Mouse (Mus musculus): Measurements from ENCODE around the gene Stk11.
A peak's percentile ranks its signal among the peaks of the same experiment; 100 is the strongest.

The Stk11 gene

DNA sequence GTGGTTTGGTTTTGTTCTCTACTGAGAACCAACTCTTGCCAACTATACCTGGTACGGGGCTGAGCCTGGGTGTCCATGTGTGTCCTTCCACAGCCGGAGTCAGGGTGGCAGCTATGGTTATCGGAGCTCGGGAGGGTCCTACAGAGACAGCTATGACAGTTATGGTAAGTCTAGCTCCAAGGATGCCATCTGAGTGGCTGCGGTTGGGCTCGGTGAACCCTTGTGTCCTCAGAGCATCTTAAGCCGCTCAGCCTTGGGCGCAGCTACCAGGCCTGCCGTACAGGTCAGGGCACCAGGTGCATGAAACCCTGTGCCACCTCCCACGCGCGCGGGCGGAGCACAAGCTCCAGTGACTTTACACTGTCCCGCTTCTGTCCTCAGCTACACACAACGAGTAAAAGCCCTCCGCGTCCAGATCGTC is 55.0 kb downstream of the Stk11 start:
- DNase-seq (ENCODE audit: low spot score) = no peak

- no peak for DNase-seq (ENCODE audit: low spot score)
Measured at GRCm38 (mm10) chr10:80171252-80171651, 55.6 kb downstream of the Stk11 start.

- DNase-seq (ENCODE audit: low spot score) = no peak
Measured at GRCm38 (mm10) chr10:80171760-80172526, 56.3 kb downstream of the Stk11 start.

GRCm38 (mm10) chr10:80172527-80173292 is 57.1 kb downstream of the Stk11 start, which contains the start of gene 1600002K03Rik:
Gene 1600002K03Rik, plus strand, starts transcription at chr10:80172944.
- DNase-seq (ENCODE audit: low spot score) = peak; percentile 81

DNA sequence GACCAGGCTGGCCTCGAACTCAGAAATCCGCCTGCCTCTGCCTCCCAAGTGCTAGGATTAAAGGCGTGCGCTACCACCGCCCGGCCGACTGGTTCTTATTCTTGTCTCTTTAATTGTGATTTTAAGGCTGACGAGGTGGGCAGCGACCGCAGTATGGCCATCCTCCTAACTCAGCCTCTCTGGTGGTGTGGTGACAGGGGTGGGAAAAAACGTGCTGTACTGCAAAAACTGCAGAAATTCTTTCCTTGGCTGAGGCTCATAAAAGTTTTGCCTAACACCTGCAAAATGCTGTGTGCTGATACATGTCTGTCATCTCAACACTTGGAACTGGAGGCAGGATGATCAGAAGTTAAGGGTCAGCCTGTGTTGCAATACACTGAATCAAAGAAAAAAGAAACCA is 57.8 kb downstream of the Stk11 start:
- no peak for DNase-seq (ENCODE audit: low spot score)

DNA sequence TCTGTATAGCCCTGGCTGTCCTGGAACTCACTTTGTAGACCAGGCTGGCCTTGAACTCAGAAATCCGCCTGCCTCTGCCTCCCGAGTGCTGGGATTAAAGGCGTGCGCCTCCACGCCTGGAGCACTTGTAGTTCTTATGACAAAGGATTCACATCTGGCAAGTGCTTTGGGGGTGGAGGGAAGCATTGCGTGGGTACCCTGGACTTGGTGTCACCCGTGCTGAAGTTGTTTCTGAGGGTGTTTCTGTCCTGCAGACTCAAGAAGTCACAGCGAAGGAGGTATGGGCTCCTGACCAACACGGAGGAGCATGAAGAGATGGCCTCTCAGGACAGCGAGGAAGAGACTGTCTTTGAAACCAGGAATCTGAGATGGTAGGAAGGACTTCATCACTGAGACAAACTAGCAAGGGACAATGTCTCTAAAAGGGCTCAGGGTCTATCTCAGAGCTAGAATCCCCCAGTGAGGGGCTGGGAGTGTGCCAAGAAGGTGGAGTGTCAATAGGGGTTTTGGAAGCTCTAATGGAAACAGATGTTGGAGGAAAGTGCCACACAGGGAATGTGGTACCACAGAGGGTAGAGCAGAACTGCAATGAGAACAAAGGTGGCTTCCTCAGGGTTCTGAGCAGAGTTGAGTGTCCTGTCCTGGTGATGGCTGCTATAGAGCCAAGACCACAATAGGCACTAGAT is 58.5 kb downstream of the Stk11 start:
- no peak for DNase-seq (ENCODE audit: low spot score)

- no peak for DNase-seq (ENCODE audit: low spot score)
Measured at GRCm38 (mm10) chr10:80174705-80175104, 59.1 kb downstream of the Stk11 start.

DNA sequence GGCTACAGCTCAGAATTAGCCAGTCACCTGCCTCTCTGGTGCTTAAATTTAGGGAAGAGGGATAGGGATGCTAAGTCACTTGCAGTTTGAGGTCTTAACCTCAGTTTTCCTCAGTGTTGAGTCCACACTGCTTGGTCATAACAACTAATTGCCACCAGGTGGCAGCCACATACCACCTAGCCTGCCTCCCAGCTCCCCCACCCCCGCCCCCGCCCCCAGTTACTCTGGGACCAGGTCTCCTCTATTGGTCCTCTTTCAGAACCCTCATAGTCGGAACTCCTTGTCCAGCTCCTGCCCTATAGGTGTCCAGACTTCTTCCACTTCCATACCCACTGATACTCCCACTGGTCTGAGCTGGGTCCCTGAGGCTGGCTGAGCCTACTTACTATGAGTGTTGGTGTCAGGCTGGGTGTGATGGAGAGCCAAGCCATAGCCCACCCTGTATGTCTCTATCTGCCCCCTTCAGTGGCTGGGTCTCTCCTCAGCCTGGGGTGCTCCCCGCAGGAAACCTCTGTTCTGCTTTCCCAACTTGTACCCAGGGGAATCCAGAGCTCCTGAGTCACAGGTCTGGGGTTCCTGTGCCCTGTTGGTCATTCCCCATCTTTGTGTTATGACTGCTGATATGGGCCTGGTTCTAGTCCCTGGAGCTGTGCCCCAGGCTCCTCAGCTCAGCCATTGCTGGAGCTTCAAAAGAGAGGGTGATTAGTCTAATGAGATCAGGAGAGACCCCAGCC is 60.1 kb downstream of the Stk11 start:
- no peak for DNase-seq (ENCODE audit: low spot score)

DNA sequence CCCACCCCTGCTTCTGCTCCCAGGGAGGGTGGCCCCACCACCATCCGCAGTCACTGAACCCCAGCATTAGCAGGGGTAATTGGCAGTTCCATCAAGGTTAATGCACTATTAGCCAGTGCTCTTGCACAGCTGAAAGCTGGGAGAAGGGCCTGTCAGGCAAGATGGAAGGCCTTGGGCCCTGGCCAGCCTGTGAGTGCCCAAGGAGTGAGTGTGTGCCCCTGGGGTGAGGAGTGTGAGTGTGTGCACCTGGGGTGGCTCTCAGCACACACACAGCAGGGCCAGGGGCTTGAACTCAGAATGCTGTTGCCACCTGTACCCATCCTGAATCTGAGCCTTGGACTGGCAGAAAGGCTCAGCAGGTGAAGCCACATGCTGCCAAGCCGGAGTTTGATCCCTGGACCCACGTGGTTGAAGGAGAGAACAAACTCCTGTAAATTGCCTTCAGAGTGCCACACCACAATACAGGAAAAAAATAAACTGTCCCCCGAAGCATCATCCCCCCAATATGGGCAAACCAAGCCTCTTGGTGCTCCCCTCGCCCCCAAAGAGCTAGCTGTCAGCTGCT is 60.7 kb downstream of the Stk11 start:
- no peak for DNase-seq (ENCODE audit: low spot score)

DNA sequence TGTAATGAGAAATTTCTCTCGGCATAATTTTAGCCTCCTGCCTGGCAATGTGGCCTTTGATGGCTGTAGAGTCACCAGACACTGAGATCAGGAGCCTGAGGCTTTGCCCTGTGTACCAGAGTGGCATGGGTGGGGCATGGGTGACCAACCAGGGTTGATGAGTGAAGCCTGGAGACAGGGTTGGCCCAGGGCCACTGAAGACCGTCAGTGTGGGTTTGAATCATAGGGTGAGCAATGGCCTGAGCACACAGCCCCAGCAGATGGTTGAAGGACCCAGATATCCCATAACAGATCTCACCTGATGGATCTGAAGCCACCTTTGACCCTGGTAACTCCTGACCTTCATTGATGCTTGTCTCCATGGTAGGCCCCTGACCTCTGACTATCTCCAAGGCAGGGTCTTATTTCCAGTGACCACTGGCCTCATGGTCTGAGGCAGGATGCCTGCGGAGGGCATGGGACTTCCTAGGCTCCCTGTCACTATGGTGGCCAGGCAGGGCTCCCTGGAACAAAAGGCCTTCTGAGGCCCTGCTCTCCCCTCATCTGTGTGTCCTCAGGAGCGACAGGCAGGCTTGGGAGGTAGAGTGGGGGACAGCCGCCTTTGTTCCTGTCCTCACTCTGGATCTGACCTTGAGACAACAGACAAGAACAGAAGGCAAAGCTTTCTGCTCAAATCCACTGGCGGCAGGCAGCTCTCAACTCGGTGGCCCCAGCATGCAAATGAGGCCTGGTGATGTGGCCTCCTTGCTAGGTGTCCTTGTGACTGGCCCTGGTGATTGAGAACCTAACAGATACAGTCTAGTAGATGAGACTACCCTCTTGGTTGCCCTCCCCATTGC is 62.1 kb downstream of the Stk11 start:
- no peak for DNase-seq (ENCODE audit: low spot score)

GRCm38 (mm10) chr10:80179068-80180051 is 63.8 kb downstream of the Stk11 start, which contains the start of gene Efna2:
Gene Efna2, plus strand, starts transcription at chr10:80179482.
- no peak for DNase-seq (ENCODE audit: low spot score)

All from urinary bladder, postnatal 25 days (tissue).